Mouse (Mus musculus): Measurements from ENCODE around the gene Ankrd2.

DNA sequence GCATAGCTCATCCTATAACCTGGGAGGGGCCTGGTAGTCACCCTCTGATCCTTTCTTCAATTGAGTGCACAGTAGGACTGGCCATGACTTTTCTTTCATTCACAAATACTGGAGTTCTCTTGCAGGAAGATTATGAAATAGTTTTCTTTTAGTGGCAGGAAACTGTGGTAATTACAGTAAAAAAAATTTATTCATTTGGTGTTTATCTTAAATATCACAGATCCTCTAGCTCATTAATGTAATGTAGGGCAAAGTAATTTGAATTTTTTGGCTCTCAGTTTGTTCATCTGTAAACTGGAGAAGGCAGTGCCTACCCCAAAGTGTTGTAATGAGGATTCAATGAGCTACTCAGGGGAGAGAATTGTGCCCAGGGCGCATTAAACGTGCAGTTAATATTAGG is 42.8 kb upstream of the Ankrd2 start:
- TF ChIP-seq GATA1 (IDR thresholded peaks at IDR 0.05; ENCODE audit: borderline replicate concordance, low read length) (no peak), FLI1 (IDR thresholded peaks at IDR 0.05; ENCODE audit: low read length) (no peak)
